32 mouse cellular contexts compared by ENCODE assay signal in genomic region chr6:51215371-51215770, GRCm38 (mm10).
DNase-seq lines count a peak whose midpoint lies in the region; ATAC-seq lines count a peak whose summit lies in the region.
"Had no signal": no experiment of that assay in that cellular context is flagged by ENCODE, and none has a peak within 500 bp of the region (broad histone marks: within the 10 kb centered on the region; RNA-seq: fewer than 3 reads in every experiment).

No protein-coding gene starts in this region.

- peak overlapping the region; percentile 80 for H3K27ac ChIP-seq in heart, embryonic 15.5 days
- no peak overlapping the region for H3K27ac ChIP-seq in heart, embryonic 10.5 days
- peak overlapping the region; percentile 30; the same call in 1 of the 2 replicates for H3K27ac ChIP-seq in kidney, embryonic 15.5 days
- H3K27ac ChIP-seq: embryonic facial prominence, embryonic 13.5 days; forebrain, embryonic 10.5 days; forebrain, embryonic 15.5 days; hindbrain, postnatal 0 days; layer of hippocampus, adult 2 months; left cerebral cortex, adult 2 months; limb, embryonic 12.5 days; liver, embryonic 15.5 days; stomach, embryonic 15.5 days had no signal

- no peak overlapping the region for H3K9ac ChIP-seq in heart, embryonic 15.5 days
- no peak overlapping the region for H3K9ac ChIP-seq in kidney, embryonic 15.5 days
- H3K9ac ChIP-seq: embryonic facial prominence, embryonic 13.5 days; forebrain, embryonic 15.5 days; limb, embryonic 12.5 days; liver, embryonic 15.5 days; lung, embryonic 14.5 days; stomach, embryonic 15.5 days had no signal

- no peak overlapping the region for H3K4me3 ChIP-seq in heart, embryonic 15.5 days
- H3K4me3 ChIP-seq in heart, embryonic 10.5 days = no peak overlapping the region
- no peak overlapping the region for H3K4me3 ChIP-seq in kidney, embryonic 15.5 days (replicated peaks)
- H3K4me3 ChIP-seq: embryonic facial prominence, embryonic 13.5 days; forebrain, embryonic 10.5 days; forebrain, embryonic 15.5 days; heart, adult 2 months; layer of hippocampus, adult 2 months; left cerebral cortex, adult 2 months; limb, embryonic 12.5 days; liver, embryonic 15.5 days; stomach, embryonic 15.5 days had no signal

- no peaks in the 10 kb centered on the region for H3K36me3 ChIP-seq in heart, embryonic 15.5 days
- H3K36me3 ChIP-seq in heart, embryonic 10.5 days = no peaks in the 10 kb centered on the region
- H3K36me3 ChIP-seq in kidney, embryonic 15.5 days = no peaks in the 10 kb centered on the region
- H3K36me3 ChIP-seq: embryonic facial prominence, embryonic 13.5 days; forebrain, embryonic 10.5 days; forebrain, embryonic 15.5 days; limb, embryonic 12.5 days; liver, embryonic 15.5 days; stomach, embryonic 15.5 days had no signal

- no peaks in the 10 kb centered on the region for H3K27me3 ChIP-seq in heart, embryonic 15.5 days
- no peaks in the 10 kb centered on the region; the same call in 1 of the 2 replicates for H3K27me3 ChIP-seq in heart, embryonic 10.5 days (ENCODE audit: insufficient read depth, poor library complexity, severe bottlenecking)
- H3K27me3 ChIP-seq in kidney, embryonic 15.5 days = 0 out of 2 replicates have a peak, but pooled peaks cover 5% of the 10 kb centered on the region
- H3K27me3 ChIP-seq: embryonic facial prominence, embryonic 13.5 days; forebrain, embryonic 15.5 days; limb, embryonic 12.5 days; liver, embryonic 15.5 days; stomach, embryonic 15.5 days had no signal

- 85% methylated on average over 10 of the region's 10 CpGs for WGBS in heart, embryonic 15.5 days
- WGBS in heart, embryonic 10.5 days = 83% methylated on average over 10 of the region's 10 CpGs
- WGBS in kidney, embryonic 15.5 days = 69% methylated on average over 10 of the region's 10 CpGs

- H3K4me1 ChIP-seq in heart, embryonic 15.5 days (replicated peaks) = peaks cover 28% of the 10 kb centered on the region
- peaks cover 20% of the 10 kb centered on the region for H3K4me1 ChIP-seq in heart, embryonic 10.5 days
- H3K4me1 ChIP-seq in kidney, embryonic 15.5 days = peaks cover 27% of the 10 kb centered on the region
- H3K4me1 ChIP-seq: liver, embryonic 15.5 days had no signal

- no peaks in the 10 kb centered on the region for H3K9me3 ChIP-seq in heart, embryonic 15.5 days (replicated peaks)
- no peaks in the 10 kb centered on the region for H3K9me3 ChIP-seq in heart, embryonic 10.5 days
- no peaks in the 10 kb centered on the region for H3K9me3 ChIP-seq in kidney, embryonic 15.5 days (replicated peaks)
- H3K9me3 ChIP-seq: embryonic facial prominence, embryonic 13.5 days; forebrain, embryonic 10.5 days; forebrain, embryonic 15.5 days; limb, embryonic 12.5 days; liver, embryonic 15.5 days; stomach, embryonic 15.5 days had no signal

- DNase-seq in adrenal gland, adult 2 months = peak; percentile 6
- DNase-seq in adrenal gland, postnatal 25 days = no peak
- DNase-seq in heart, embryonic 10.5 days (ENCODE audit: low spot score) = no peak
- no peak for DNase-seq in kidney, adult 9 months
- peak; percentile 45 for DNase-seq in testis, postnatal 10 days (ENCODE audit: low spot score)
- no peak for DNase-seq in testis, postnatal 14 days (ENCODE audit: low spot score)
- DNase-seq: adrenal gland, adult 8-10 months; cerebellum, adult 18-20 months; cerebellum, postnatal 10 days; gastrocnemius, postnatal 25 days; heart, postnatal 4 days; kidney, postnatal 36 days; lung, embryonic 14.5 days; lung, postnatal 14 days; midbrain, embryonic 14.5 days; right cerebral cortex, postnatal 14 days; thymus, adult 2 months; thymus, postnatal 36 days had no signal

- ATAC-seq in heart, embryonic 15.5 days (replicated peaks; ENCODE audit: insufficient number of reproducible peaks, insufficient read depth, low FRiP score, low read depth) = no peak
- ATAC-seq in kidney, embryonic 15.5 days (replicated peaks; ENCODE audit: low FRiP score) = no peak
- ATAC-seq: activated CD4-positive, CD25-positive, alpha-beta regulatory T cell, adult 4 months; forebrain, embryonic 15.5 days; hindbrain, postnatal 0 days; intestine, embryonic 16.5 days had no signal

- H3K4me2 ChIP-seq in heart, embryonic 15.5 days = no peak overlapping the region
- peak overlapping the region; percentile 24 for H3K4me2 ChIP-seq in kidney, embryonic 15.5 days
- H3K4me2 ChIP-seq: embryonic facial prominence, embryonic 13.5 days; forebrain, embryonic 15.5 days; limb, embryonic 12.5 days; liver, embryonic 15.5 days; lung, embryonic 14.5 days; stomach, embryonic 15.5 days had no signal

Comparison
In these comparisons a context has a peak if more than half of its experiments do, and no peak if none do; other contexts are left out.
1. DNase-seq: peak in adrenal gland, adult 2 months (single experiment) and testis, postnatal 10 days (single experiment); none in adrenal gland, postnatal 25 days (single experiment), heart, embryonic 10.5 days (single experiment), kidney, adult 9 months (single experiment) and testis, postnatal 14 days (single experiment).